ENCODE assay signal across 9 mouse cellular contexts in the genomic region with DNA sequence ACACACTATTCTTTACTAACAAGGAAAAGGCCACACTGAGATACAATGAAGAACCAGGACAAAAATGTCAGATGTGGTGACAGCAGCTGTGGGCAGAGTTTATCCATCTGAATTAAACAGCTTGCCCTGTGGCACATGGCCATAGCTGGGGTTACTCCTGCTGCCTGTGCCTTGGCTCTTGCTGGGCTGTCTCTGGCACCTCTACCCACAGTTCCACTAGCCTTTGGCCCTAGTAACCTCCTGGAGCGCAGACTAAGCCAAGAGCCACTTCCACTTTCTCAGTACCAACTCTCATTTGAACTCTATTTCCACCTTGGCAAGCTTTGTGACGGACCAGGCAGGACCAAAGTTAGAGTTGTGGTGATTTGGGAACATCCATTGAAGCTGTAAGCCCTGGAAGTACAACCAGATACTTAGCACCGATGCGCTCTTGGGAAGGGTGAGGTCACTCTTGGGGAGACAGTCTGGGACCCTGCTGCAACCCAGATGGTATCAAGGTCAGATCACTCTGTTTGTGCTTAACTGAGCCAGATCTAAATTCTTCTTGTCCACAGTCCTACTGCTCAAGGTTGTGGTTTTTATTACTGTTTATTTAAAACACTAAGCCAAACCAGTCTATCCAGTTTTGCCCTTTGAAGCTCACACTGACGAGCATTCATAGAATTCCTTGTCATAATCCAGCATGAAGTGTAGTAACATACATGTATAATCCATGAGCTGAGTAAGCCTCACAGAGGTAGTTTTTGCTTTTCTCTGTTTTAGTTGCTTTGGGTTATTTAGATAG.
A peak's percentile ranks its signal among the peaks of the same experiment; 100 is the strongest.
DNase-seq lines count a peak whose midpoint lies in the region; ATAC-seq lines count a peak whose summit lies in the region.
"Had no signal": no experiment of that assay in that cellular context is flagged by ENCODE, and none has a peak within 500 bp of the region (broad histone marks: within the 10 kb centered on the region; RNA-seq: fewer than 3 reads in every experiment).

No protein-coding gene starts in this region.

- H3K4me2 ChIP-seq in heart, embryonic 11.5 days: no peak overlapping the region

- H3K4me3 ChIP-seq in heart, embryonic 11.5 days (ENCODE audit: low read depth, low read length): no peak overlapping the region
- H3K4me3 ChIP-seq: megakaryocyte, embryonic 14.5 days had no signal

- WGBS in heart, embryonic 11.5 days (ENCODE audit: insufficient replicate concordance): 82% methylated on average over 5 of the region's 5 CpGs

- peak; percentile 29 for DNase-seq in ovary, adult 18-20 months (ENCODE audit: low spot score)
- no peak for DNase-seq in ovary, postnatal 10 days (ENCODE audit: low spot score)
- DNase-seq in fibroblast of lung, adult 2 months (ENCODE audit: low read depth): peak; percentile 26
- DNase-seq in kidney, postnatal 10 days: peak; percentile 15
- peak; percentile 22 to 39 for DNase-seq in urinary bladder, postnatal 36 days (ENCODE audit: low spot score in 2 of 2)
- DNase-seq in spleen, postnatal 36 days (ENCODE audit: low spot score in 2 of 2): no peak
- DNase-seq: layer of hippocampus, postnatal 36 days had no signal

- H3K27me3 ChIP-seq in heart, embryonic 11.5 days (ENCODE audit: control insufficient read depth, insufficient read depth, low read length): no peaks in the 10 kb centered on the region
- H3K27me3 ChIP-seq: megakaryocyte, embryonic 14.5 days had no signal

- no peak for ATAC-seq in heart, embryonic 11.5 days (replicated peaks; ENCODE audit: insufficient number of reproducible peaks, low FRiP score, low TSS enrichment)

- no peaks in the 10 kb centered on the region for H3K4me1 ChIP-seq in heart, embryonic 11.5 days (ENCODE audit: control insufficient read depth, insufficient read depth, low read length)
- H3K4me1 ChIP-seq: megakaryocyte, embryonic 14.5 days had no signal

- no peaks in the 10 kb centered on the region for H3K36me3 ChIP-seq in heart, embryonic 11.5 days (ENCODE audit: control insufficient read depth, insufficient read depth, low read length)

- no peak overlapping the region for H3K9ac ChIP-seq in heart, embryonic 11.5 days (ENCODE audit: low read depth, low read length)

- no peak overlapping the region for H3K27ac ChIP-seq in heart, embryonic 11.5 days (ENCODE audit: low read depth, low read length)

- H3K9me3 ChIP-seq in heart, embryonic 11.5 days (replicated peaks; ENCODE audit: control insufficient read depth, low read length): no peaks in the 10 kb centered on the region

Comparison
In these comparisons a context has a peak if more than half of its experiments do, and no peak if none do; other contexts are left out.
1. DNase-seq: peak in ovary, adult 18-20 months (single experiment), fibroblast of lung, adult 2 months (single experiment), kidney, postnatal 10 days (single experiment) and urinary bladder, postnatal 36 days (2 of 2); none in ovary, postnatal 10 days (single experiment) and spleen, postnatal 36 days (0 of 2).